Mouse (Mus musculus): Measurements from ENCODE around the gene Pik3cd. TPM values are rescaled to one million over a fixed set of nuclear protein-coding genes. Genes with fewer than 3 reads are reported as not detected.

Gene Pik3cd
- total RNA-seq, 1 experiment from 2014 or later = 112 TPM

- peak; percentile 38 for ATAC-seq (replicated peaks; ENCODE audit: insufficient number of reproducible peaks, low FRiP score, low TSS enrichment, poor library complexity, severe bottlenecking)
These were observed 4.7 kb downstream of the Pik3cd start for GRCm38 (mm10) chr4:149697506-149698196.

GRCm38 (mm10) chr4:149696189-149696971 is 6.0 kb downstream of the Pik3cd start:
- peak; percentile 44 for ATAC-seq (replicated peaks; ENCODE audit: insufficient number of reproducible peaks, low FRiP score, low TSS enrichment, poor library complexity, severe bottlenecking)

GRCm38 (mm10) chr4:149691368-149691767 is 11.0 kb downstream of the Pik3cd start:
- no peak for ATAC-seq (replicated peaks; ENCODE audit: insufficient number of reproducible peaks, low FRiP score, low TSS enrichment, poor library complexity, severe bottlenecking)

GRCm38 (mm10) chr4:149690828-149691280 is 11.5 kb downstream of the Pik3cd start:
- ATAC-seq (replicated peaks; ENCODE audit: insufficient number of reproducible peaks, low FRiP score, low TSS enrichment, poor library complexity, severe bottlenecking) = no peak

- no peak for ATAC-seq (replicated peaks; ENCODE audit: insufficient number of reproducible peaks, low FRiP score, low TSS enrichment, poor library complexity, severe bottlenecking)
These were observed 12.3 kb downstream of the Pik3cd start for GRCm38 (mm10) chr4:149689822-149690700.

- ATAC-seq (replicated peaks; ENCODE audit: insufficient number of reproducible peaks, low FRiP score, low TSS enrichment, poor library complexity, severe bottlenecking) = no peak
These were observed 13.5 kb downstream of the Pik3cd start for GRCm38 (mm10) chr4:149688861-149689260.

- ATAC-seq (replicated peaks; ENCODE audit: insufficient number of reproducible peaks, low FRiP score, low TSS enrichment, poor library complexity, severe bottlenecking) = no peak
These were observed 17.3 kb downstream of the Pik3cd start for GRCm38 (mm10) chr4:149684841-149685623.

GRCm38 (mm10) chr4:149683875-149684274 is 18.5 kb downstream of the Pik3cd start:
- ATAC-seq (replicated peaks; ENCODE audit: insufficient number of reproducible peaks, low FRiP score, low TSS enrichment, poor library complexity, severe bottlenecking) = no peak

- ATAC-seq (replicated peaks; ENCODE audit: insufficient number of reproducible peaks, low FRiP score, low TSS enrichment, poor library complexity, severe bottlenecking) = no peak
These were observed 23.2 kb downstream of the Pik3cd start for GRCm38 (mm10) chr4:149679056-149679770.

- no peak for ATAC-seq (replicated peaks; ENCODE audit: insufficient number of reproducible peaks, low FRiP score, low TSS enrichment, poor library complexity, severe bottlenecking)
These were observed 24.4 kb downstream of the Pik3cd start for GRCm38 (mm10) chr4:149678006-149678405.

- 0 out of 2 replicates have a peak, but pooled peaks have one; percentile 43 for ATAC-seq (replicated peaks; ENCODE audit: insufficient number of reproducible peaks, low FRiP score, low TSS enrichment, poor library complexity, severe bottlenecking)
These were observed 26.8 kb downstream of the Pik3cd start for GRCm38 (mm10) chr4:149675378-149676261.

GRCm38 (mm10) chr4:149674814-149675377 is 27.5 kb downstream of the Pik3cd start:
- no peak for ATAC-seq (replicated peaks; ENCODE audit: insufficient number of reproducible peaks, low FRiP score, low TSS enrichment, poor library complexity, severe bottlenecking)

GRCm38 (mm10) chr4:149672747-149673146 is 29.6 kb downstream of the Pik3cd start:
- ATAC-seq (replicated peaks; ENCODE audit: insufficient number of reproducible peaks, low FRiP score, low TSS enrichment, poor library complexity, severe bottlenecking) = no peak

GRCm38 (mm10) chr4:149671175-149671574 is 31.2 kb downstream of the Pik3cd start:
- ATAC-seq (replicated peaks; ENCODE audit: insufficient number of reproducible peaks, low FRiP score, low TSS enrichment, poor library complexity, severe bottlenecking) = no peak

GRCm38 (mm10) chr4:149665692-149666090 is 36.7 kb downstream of the Pik3cd start:
- no peak for ATAC-seq (replicated peaks; ENCODE audit: insufficient number of reproducible peaks, low FRiP score, low TSS enrichment, poor library complexity, severe bottlenecking)

GRCm38 (mm10) chr4:149665016-149665691 is 37.2 kb downstream of the Pik3cd start:
- peak; percentile 62 for ATAC-seq (replicated peaks; ENCODE audit: insufficient number of reproducible peaks, low FRiP score, low TSS enrichment, poor library complexity, severe bottlenecking)
